Mouse (Mus musculus): ENCODE results near the gene 3110082I17Rik. TPM values are rescaled to one million over a fixed set of nuclear protein-coding genes. Genes with fewer than 3 reads are reported as not detected.
A peak's percentile ranks its signal among the peaks of the same experiment; 100 is the strongest.

Gene 3110082I17Rik
- total RNA-seq, 2 experiments from 2014 or later, result 10.8 to 10.9 TPM

DNA sequence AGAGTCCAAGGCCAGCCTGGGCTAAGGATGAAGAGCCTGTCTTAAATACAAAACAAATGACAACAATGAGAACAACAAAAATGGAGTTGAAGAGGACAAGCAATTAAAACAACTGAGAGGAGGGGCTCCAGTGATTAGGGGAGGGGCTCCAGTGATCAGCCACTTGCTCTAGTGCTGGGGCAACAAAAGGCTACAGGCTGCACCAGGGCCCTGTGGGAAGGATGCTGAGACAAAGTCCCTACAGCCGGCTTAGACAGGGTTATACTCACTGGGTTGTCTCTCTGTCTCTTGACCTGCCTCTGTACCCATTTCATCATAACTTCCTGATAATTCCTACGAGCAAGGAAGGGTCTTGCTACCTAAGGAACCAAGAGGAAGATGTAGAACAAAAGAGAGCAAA is 42.2 kb downstream of the 3110082I17Rik start:
- DNase-seq, result no peak

DNA sequence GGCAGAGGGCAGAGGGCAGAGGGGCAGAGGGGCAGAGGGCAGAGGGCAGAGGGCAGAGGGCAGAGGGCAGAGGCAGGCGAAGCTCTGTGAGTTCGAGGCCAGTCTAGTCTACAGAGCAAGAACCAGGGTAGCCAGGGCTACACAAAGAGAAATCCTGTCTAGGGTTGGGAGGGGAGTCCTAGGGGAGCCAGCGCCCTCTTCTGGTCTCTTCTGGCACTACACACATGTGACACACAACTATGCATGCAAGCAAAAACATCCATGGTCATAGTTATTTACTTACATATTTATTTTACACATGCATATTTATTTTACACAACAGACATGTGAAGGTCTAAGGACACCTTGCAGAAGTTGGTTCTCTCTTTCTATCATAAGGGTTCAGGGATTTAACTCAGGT is 42.8 kb downstream of the 3110082I17Rik start:
- DNase-seq, result no peak

DNA sequence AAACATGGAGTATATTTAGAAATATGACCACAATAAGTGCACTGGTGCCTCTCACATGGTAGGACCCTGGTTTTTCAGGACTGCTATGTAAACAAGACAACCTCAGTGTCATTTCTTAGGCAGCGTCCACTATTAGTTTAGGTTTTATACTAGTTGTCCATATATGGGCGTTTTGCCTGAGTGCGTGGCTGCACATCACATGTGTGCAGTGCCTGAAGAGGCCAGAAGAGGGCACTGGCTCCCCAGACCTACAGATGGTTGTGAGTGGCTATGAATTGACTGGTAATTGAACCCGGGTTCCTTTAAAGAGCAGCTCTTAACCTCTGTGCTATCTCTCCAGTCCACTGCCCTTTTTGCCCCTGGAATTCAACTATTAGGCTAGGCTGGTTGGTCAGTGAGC is 43.4 kb downstream of the 3110082I17Rik start:
- no peak for DNase-seq

DNA sequence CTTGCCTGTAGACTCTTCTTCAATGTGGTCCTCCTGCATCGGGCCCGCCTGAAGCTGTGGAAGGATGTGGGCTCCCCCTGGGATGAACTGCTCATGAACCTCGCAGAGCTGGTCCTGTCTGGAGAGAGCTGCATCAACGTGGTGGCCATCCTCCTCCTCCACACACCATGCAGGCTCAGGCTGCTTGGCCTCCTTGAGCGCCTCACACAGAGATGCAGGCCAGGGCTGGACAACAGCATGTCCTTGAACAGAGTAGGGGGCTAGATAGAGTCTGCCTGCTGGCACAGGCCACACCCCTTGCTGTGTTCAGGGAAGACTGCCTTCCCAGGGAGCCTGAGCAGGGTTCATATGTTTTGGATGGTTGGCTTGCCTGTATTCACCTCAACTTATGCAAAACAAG is 45.3 kb downstream of the 3110082I17Rik start:
- no peak for DNase-seq

DNA sequence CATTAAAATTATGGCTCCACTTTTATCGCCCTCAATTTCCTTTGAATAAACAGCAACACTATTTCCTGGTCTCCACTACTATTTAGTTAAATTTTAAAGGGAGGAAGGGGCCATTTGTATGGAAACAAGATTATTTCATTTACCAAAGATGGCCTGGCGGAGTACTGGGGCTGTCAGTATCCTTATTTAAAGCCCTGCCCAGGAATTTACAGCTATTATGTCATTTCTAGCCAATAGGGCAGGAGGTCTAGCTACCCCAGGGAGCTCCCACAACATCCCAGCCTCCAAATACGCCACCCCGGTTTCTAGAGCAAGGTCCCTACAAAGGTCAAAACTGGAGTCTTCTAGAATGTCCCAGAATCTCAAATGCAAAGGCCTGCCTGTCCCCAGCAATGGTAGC is 46.8 kb downstream of the 3110082I17Rik start:
- DNase-seq, result no peak

DNA sequence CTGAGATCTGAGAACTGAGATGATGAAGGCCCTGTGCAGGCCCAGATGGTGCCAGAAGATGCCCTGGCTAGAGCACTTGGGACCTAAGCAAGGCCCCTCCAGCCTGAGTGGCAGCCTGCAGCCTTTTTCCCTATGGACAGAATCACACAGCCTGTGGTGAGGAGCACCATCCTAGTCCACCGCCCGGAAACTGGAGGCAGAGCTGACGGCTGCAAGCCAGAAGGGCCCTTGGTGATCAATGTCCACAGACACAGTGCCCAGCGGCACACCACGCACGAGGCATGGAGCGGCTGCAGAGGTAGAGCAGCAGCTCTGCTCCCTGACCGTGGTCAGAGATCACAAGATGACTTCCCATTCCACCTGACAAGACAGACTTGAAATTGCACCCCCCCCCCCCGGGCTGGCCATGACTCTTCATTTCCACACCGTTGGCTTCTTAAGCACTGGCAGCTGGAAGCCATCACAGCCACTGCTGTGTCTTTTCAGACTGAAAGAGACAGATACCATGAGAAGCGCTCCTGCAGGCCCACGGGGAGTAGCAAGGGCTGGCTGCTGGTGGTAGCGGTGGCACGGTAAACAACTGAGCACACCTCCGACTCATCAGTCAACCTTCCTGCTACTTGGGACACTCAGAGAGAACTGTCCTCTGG is 48.5 kb downstream of the 3110082I17Rik start:
- DNase-seq, result no peak

DNA sequence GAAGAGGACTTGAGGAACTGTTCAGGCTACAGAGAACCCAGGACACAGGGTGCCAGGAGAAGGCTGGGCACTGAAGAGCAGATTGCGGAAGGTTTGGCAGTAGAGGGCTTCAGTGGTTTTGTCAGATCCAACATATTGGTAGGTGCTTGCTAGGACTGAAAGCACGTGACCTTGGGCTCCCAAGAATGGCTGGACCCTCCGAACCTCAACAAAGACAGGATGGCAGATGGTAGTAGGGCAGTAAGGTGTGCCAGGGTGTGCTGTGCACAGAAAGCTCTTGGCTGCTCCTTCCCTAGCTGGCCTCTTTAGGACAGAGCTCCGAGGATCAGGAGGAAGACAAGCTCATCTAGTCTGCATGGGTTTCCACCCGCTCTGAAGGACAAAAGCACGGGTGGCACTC is 49.2 kb downstream of the 3110082I17Rik start:
- DNase-seq, result no peak

DNA sequence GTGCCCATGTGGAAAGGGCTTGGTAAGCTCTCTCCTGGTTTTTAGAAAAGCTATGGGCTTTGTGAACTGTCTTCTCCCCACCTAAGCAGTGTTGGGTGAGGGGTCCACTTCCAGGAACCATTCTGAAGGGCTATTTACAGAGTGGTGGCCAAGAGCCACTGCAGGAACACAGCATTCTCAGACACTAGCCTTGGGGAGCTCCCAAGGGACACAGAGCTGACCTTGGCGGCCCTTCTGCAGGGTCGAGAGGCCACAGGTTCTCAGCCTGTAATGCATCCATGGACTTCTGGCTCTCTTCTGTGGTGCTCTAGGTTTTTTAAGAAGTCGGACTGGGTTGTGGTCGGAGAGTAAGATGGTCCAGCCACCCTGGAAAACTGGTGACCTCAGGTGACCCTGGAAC is 50.3 kb downstream of the 3110082I17Rik start:
- DNase-seq, result no peak

DNA sequence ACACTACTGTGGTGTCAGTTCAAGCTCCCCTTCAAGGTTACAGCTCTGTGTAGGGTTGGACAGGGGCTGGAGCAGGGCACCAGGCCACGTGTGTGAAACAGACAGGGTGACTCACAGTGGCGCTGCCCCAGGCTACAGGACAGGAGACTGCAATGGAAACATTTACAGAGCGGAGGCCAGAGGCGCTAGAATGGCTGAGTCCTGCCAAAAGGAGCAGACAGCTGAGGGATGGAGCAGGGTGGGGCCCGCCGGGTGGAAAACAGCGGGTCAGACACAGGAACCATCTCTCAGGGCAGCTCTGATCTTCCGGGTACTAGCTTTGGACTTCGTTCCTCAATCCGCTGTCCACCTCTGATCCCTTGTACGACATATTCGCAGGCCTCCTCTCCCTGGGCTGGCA is 50.9 kb downstream of the 3110082I17Rik start:
- peak; percentile 83 for DNase-seq

DNA sequence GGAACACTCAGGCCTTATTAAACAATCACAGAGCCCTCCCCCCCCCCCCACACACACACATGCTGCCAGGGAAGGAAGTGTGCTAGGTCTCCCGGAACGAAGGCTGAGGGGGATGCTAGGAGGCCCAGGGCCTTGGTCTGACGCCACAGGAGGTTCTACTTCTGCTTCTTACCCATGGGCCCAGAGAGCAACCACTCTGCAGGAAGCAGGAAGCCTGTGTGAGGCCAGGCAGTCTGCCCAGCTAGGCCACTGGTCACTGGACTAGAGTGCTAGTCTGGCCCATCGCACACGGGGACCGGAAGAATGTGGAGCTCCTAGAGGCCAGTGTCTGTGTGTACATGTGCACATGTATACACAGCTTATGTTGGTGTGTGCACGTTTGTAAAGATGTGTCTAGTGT is 51.8 kb downstream of the 3110082I17Rik start:
- DNase-seq, result no peak

DNA sequence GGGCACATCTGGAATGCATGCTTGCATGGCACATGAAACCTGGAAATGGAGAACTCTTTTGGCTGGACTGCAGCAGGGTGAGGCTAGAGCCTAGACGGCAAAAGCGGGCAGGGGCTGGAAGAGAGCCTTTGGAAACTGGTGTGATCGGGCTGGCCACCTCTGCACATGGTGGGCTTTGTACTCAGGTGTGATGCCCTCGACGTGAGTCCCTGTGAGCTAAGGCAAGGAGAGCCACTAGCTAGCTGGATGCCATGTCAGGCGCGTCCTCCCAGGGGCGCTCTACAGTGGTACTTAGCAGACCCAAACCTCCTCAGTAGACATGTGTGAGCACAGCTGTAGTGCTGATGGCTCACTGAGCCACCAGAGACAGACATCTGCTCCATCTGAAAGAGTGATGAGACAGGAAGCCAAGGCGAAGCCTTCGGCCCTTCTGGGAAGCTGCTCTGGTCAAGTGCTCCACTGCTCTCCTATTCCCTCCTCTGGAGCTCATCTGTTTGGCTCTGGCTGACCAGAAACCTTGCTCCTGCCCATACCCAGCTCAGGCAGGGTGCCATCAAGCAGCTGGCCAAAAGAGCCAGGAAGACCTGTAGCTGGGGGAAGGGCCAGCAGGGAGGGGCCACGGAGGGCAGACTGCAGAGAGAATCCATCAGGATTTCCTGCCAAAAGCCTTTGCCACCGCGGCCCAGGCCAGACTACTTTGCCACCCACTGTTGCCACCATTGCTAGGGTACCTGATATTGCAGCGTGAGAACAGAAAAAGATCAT is 53.0 kb downstream of the 3110082I17Rik start:
- peak; percentile 57 for DNase-seq

DNA sequence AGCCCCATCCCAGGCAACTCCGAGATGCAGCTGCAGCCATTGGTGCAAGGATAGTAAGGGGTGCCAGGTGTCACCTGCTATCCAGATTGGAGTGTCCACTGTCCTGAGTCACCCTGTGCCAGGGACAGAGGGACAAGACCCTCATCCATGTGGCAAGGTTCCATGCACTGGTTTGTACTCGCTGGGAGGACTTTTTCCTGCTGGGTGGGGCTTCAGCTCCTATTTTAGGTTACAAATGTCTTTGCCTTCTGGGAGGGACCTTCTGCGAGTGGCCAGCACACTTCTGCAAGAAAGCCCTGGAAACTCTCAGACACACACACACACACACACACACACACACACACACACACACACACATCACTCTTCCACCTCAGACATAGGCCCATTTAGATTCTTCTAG is 54.4 kb downstream of the 3110082I17Rik start:
- DNase-seq, result no peak

DNA sequence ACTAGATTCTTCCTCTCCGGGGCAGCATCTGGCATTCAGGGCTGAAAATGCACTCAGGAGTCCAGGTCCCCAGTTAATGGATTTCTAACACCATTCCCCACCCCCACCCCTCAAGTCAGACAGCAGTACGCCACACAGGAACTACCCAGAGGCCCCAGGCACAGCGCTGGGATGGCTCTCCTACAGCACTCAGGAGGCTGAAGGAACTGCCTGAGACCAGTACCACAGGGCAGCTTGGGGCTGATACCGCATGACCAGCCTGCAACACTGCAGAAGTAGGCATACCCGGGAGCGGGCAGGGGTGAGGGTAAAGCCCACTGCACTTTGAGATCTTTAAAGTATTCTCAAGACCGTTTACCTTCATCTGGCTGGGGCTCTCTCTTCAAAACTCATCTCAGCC is 54.8 kb downstream of the 3110082I17Rik start:
- DNase-seq, result no peak

DNA sequence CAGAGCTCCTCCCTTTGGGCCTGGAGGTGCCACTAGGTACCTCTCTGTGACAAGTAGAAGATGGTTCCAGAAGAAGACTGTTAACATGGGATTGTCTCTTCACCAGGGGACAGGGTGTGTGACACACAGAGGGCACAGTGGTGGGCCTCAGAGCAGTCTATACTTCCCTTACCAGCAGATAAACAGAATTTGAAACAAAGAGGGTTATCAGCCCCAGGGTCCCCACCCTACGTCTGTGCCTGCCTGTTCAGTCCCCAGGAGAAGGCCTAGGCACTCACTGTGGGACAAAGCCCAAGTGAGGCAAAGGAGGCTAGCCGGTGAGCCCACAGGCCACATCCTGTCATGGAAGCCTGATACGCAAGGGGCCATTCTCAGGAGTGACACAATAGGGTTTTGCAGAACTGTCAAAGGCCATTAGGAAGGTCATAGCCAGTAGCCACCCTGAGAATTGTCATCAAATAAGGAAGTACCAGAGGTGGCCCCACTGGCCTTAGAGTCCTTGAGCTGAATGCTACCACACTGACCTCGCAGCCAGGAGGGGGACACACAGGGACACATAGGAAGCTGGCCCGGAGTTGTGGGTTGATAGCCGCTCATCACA is 55.4 kb downstream of the 3110082I17Rik start, which contains the start of gene C130050O18Rik:
TSS of gene C130050O18Rik (plus strand) at position 480 of the 601 bp plus-strand sequence.
- DNase-seq, result no peak

DNA sequence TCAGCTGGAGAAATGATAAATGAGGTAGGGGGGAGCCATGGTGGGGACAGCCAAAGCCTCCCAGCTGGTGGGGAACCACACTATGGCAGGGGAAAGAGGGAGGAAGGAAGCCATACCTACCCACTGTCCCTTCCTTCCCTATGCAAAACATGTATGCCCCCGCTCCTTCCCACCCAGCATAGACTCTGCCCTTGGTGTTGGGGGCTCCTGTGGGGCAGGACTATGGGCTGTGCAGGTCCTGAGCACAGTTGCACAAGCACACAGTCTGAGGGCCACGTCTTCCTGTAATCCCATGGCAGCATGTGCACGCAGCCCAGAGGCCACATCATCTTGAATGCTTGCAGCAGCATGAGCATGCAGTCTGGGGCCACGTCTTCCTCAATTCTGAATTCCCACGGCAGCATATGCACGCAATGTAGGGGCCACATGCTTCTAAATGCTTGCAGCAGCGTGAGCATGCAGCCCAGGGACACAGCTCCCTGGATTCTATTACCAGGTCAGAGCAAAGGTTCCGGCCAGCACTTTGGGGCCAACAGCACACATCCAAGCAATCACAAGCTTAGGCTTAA is 56.6 kb downstream of the 3110082I17Rik start:
- DNase-seq, result no peak

DNA sequence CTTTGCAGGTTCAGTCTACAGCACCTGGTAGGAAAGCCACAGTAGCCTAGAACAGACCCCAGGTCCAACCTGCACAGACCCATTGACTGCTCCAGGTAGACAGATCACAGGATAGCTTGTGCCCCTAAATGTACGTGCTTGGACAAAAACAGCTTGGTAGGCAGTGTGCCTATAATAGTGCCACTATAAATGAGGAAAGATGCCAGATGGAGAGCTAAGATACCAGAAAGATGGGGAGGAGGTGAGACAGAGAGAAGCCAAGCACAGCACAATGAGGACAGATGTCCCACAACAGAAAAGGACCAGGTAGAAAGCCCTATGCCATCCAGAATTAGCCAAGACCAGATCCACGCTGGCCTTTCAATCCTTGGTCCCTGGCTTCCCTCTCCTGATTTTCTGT is 58.2 kb downstream of the 3110082I17Rik start:
- no peak for DNase-seq

DNA sequence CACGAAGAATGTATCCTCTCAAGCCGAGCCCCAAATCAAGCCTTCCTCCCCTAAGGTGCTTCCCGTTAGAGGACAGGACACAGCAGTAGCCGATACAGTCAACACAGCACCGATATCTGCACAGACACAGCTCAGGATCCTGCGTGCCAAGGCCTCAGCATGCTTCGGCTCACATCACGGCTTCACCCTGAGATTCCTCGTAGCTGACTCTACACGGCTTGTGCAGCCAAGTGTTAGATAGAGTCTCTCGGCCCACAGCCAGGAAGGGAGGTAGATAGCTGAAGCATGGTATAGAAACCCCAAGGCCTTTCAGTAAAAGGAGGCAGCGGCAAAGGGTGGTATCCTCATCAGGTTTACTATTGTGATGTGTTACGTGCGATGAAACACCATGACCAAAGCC is 60.3 kb downstream of the 3110082I17Rik start:
- no peak for DNase-seq

DNA sequence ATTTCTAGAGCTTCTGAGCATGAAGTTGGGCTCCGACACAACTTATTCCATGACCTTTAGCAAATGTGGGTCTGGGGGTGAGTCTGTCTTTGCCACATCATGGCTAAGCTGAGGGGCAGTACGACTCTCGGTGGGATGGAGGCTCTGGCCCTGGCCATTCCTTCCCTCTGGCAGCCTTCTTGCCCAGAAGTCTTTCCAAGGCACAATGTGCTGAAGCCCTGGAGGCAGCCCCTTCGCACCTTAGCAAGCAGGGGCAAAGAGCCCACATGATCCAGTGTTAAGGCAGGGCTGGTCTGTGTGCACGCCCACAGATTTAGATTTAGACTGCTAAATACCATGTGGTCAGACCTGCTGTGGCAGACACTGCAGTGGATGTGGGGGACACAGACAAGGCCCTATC is 61.5 kb downstream of the 3110082I17Rik start:
- DNase-seq, result no peak

DNA sequence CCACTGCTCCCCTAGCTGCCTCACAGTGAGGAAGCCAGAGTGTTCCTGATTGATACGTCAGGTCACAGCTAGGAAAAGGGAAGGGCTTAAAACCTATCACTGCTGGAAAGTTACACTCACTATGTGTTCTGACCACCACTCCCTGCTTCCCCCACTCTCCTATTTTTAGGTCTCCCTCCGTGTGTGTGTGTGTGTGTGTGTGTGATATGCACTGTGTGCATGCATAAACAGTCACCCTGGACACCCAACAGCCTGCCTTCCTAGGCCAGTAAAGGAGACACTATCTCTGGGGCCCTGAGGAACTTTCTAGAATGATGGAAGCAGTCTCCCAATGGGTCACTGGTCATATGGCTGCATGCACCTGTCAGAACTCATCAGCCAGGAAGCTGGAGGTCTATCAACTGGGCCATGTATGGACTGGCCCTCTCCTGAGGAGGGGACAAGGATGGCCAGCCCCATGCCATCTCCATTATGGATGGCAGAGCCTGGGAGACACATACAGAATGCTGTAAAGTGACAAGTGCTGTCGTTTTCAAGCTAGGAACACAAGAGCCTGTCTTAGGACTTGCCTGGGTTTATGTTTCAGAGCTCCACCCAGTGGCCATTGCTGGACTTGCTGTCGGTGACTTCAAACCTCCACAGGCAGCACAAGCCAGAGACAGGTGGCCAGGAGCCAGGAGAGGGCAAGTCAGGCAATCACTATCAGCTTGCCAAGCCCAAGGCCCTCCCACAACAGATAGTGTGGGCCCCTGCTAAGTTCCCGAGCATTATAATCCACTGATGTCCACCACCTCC is 62.2 kb downstream of the 3110082I17Rik start:
- peak; percentile 98 for DNase-seq

DNA sequence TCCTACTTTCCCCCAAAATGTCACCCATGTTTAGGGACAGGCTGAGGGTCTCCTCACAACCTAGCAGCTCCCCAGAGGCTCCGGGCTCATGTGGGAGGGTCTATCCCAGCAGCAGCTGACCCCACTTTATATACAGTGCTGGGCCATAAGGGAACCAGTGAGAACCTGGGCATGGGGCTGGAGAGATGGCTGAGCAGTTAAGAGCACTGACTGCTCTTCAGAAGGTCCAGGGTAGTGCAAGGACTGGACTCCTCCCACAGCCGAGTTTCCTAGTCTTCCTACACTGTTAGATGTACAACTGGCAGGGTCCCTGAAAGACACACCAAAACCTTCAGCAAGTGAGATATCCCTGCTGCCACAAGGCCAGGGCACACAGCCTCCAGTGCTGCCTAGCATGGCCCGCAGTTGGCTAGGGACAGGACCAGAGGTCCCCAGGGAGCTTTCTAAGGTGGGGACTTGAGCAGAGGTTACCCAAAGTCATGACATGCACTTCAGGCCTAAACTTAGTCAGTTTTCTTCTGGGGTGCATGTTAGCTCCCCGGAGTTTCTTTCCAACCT is 62.9 kb downstream of the 3110082I17Rik start:
- no peak for DNase-seq

DNA sequence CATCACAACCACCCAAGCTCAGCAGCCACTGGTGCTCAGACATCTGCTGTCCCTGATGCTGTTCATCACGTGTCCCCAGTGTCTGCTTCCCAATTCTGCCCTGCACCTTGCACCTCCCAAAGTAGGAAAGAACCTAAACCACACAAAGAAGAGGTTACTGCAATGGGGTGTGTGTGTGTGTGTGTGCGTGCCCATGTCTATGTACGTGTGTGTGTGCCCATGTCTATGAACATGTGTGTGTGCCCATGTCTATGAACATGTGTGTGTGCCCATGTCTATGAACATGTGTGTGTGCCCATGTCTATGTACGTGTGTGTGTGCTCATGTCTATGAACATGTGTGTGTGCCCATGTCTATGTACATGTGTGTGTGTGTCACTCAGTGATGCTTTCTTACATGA is 64.8 kb downstream of the 3110082I17Rik start:
- no peak for DNase-seq

DNA sequence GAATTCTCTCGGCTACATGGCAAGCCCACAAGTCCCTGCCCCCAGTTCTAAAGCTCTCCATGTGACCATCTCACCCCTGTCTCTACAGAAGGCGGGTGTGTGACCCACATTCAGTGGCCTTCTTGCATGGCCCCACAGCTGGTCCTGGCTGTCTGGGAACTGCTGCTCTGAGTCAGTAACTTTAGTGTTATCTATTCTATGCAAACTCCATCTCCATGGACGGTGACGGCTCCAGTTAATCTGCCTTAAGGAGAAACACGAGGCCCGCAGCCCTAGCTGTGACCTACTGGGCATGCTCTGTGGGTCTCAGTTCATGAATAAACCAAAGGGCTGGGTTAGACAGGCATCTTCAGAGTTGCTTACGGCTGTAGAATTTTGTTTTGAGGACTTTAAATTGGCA is 65.9 kb downstream of the 3110082I17Rik start:
- no peak for DNase-seq

All from heart, postnatal 4 days (tissue).